Mouse (Mus musculus) limb, embryonic 14.5 days (tissue): ENCODE measurements around the gene Entpd8. TPM values are rescaled to one million over a fixed set of nuclear protein-coding genes. Genes with fewer than 3 reads are reported as not detected.

ENCODE experiments used
- ATAC-seq: fragments of 200-750 bp; cut with Nextera tagmentation; 2 replicates; pipeline ENCODE4 v1.8.0; 2017; ENCODE audit warnings: low read depth, moderate number of reproducible peaks, moderate TSS enrichment; ENCODE audit not compliant: low FRiP score
- DNase-seq: peaks from one replicate; pipeline ENCODE4 v3.0.0-alpha.2; 2015; ENCODE audit warnings: low spot score
- H3K27ac ChIP-seq: fragments of 300-500 bp; sonication (generic); replicated peaks from 2 replicates; pipeline ENCODE4 v1.5.1; 2014; ENCODE audit warnings: low read depth, mild to moderate bottlenecking, low read length, moderate library complexity, mixed read lengths
- H3K27me3 ChIP-seq: fragments of 300-500 bp; sonication (generic); 2 replicates; pipeline ENCODE4 v1.6.1; 2014; ENCODE audit warnings: low read length, mixed read lengths; ENCODE audit not compliant: control insufficient read depth, insufficient read depth
- H3K36me3 ChIP-seq: fragments of 300-500 bp; sonication (generic); 2 replicates; pipeline ENCODE4 v1.6.1; 2014; ENCODE audit warnings: mild to moderate bottlenecking, low read length, moderate library complexity, mixed read lengths; ENCODE audit not compliant: control insufficient read depth, insufficient read depth
- H3K4me1 ChIP-seq: fragments of 300-500 bp; sonication (generic); 2 replicates; pipeline ENCODE4 v1.6.1; 2014; ENCODE audit warnings: antibody characterized with exemption, low read length, mixed read lengths; ENCODE audit not compliant: control insufficient read depth, insufficient read depth
- H3K4me2 ChIP-seq: fragments of 300-500 bp; sonication (generic); replicated peaks from 2 replicates; pipeline ENCODE4 v1.6.1; 2014; ENCODE audit warnings: low read depth, mild to moderate bottlenecking, low read length, moderate library complexity; ENCODE audit not compliant: severe bottlenecking
- H3K4me3 ChIP-seq: fragments of 300-500 bp; sonication (generic); replicated peaks from 2 replicates; pipeline ENCODE4 v1.5.1; 2014; ENCODE audit warnings: low read length
- H3K9ac ChIP-seq: fragments of 300-500 bp; sonication (generic); 2 replicates; pipeline ENCODE4 v1.6.1; 2014; ENCODE audit warnings: mild to moderate bottlenecking, low read depth, low read length, moderate library complexity; ENCODE audit not compliant: severe bottlenecking
- H3K9me3 ChIP-seq: fragments of 300-500 bp; sonication (generic); 2 replicates; pipeline ENCODE4 v1.6.1; 2016; ENCODE audit warnings: low read length; ENCODE audit not compliant: control insufficient read depth
- POLR2A ChIP-seq: fragments of 200-500 bp; IDR thresholded peaks from 2 replicates; pipeline ENCODE4 v1.8.0; 2012; ENCODE audit warnings: inconsistent platforms, mild to moderate bottlenecking, moderate library complexity, borderline replicate concordance; ENCODE audit not compliant: insufficient read depth, insufficient read length; ENCODE audit errors: extremely low read depth
- WGBS: fragments of 180-500 bp; shearing (Covaris S2); extraction: QIAGEN DNeasy Blood & Tissue Kit; methylation state at CpG from one replicate; pipeline ENCODE4 v1.1.7; 2014; 5-methylcytosine and 5-hydroxymethylcytosine counted together
- polyA plus RNA-seq, 2 experiments: library from polyadenylated mRNA; depleted of rRNA in 1 of 2; stranded (reverse) in 1 of 2; unstranded in 1 of 2; fragments of >200 nt; fragmentation: Nextera tagmentation in 1 of 2; extraction: Ambion mirVana in 1 of 2; gene quantifications; 2 replicates each; pipeline versions ENCODE4 v1.2.1 to v1.2.3; 2012 to 2014

The Entpd8 gene
- polyA plus RNA-seq, 2 experiments: 0.26 TPM; not detected in 1

DNA sequence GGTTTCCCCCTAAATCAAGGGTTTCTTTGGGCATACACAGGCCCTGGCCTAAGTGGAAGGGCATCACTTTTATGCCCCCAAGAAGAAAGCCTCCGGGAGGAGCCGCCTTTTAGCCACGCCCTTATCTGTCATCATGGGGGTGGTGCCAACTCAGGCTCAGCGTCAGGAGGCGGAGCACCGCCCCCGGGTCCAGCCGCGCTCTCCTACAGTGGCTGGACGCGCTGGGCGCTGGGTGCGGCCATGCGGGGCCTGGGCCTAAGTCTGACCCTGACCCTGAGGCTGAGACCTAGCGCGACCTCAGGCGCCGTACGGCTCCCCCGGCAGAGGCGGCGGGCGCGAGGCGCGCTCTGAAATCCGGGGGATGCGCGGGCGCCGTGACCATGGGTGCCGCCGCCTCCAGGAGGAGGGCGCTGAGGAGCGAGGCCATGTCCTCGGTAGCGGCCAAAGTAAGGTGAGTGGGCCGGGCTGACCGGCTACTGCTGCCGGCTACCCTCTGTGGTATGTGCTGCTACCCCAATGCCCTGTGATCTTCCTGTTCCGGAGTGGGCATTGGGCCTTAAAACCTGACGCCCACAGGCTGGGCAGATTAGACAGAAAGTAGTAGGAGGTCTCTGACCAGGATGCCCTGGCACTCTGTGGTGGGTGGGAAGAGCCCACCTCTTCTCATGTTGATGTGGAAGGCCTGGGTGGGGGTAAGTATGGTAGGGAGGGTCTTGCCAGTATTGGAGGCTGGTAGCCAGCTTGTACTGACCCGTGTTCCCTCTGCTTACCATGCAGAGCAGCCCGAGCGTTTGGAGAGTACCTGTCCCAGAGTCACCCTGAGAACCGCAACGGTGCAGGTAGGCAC lies 25.7 kb upstream of the Entpd8 start, which contains the start of gene Nsmf:
Gene Nsmf (plus strand): TSS at position 135 of the 847 bp plus-strand sequence.
- H3K27ac ChIP-seq: no peak within 1 kb of the TSS
- peaks cover 23% of the 10 kb centered on the region; the same call in 1 of the 2 replicates for H3K36me3 ChIP-seq
- TF ChIP-seq POLR2A: peak; percentile 65; the same call in 1 of the 2 replicates
- peak within 1 kb of the TSS; percentile 79 for H3K9ac ChIP-seq
- H3K4me1 ChIP-seq: peaks cover 9% of the 10 kb centered on the region
- peak; percentile 84 for DNase-seq
- H3K4me3 ChIP-seq: peak within 1 kb of the TSS; percentile 77
- ATAC-seq: peak; percentile 90
- no peaks in the 10 kb centered on the region for H3K9me3 ChIP-seq
- H3K4me2 ChIP-seq: peak within 1 kb of the TSS; percentile 77
- 8% methylated on average over 30 of the region's 47 CpGs for WGBS
- H3K27me3 ChIP-seq: no peaks in the 10 kb centered on the region

DNA sequence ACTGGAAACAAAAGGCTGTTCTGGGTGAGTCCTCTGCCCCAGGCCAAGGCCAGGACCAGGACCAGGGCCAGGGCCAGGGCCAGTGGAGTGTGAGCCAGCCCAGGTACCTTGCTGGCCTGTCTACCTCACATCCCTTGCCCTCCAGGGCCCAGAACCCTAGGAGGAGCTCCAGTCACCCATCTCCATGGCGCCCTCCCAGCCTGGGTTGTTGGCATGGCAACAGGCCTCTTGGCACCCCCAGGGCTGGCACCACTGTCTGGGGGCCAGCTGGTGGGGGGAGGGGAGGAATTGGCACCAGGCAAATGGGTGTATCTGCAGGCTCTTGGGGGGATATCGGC lies 25.1 kb upstream of the Entpd8 start:
- Histone ChIP-seq H3K4me2 (peak overlapping the region; percentile 77), H3K27ac (no peak overlapping the region), H3K9me3 (no peaks in the 10 kb centered on the region), H3K4me1 (peaks cover 9% of the 10 kb centered on the region), H3K4me3 (peak overlapping the region; percentile 77), H3K36me3 (peaks cover 29% of the 10 kb centered on the region), H3K27me3 (no peaks in the 10 kb centered on the region), H3K9ac (peak overlapping the region; percentile 79)
- 70% methylated on average over 2 of the region's 2 CpGs for WGBS
- TF ChIP-seq POLR2A: no peak
- DNase-seq (no peak), ATAC-seq (no peak)

GRCm38 (mm10) chr2:25055409-25056155 lies 24.5 kb upstream of the Entpd8 start:
- Histone ChIP-seq H3K9ac (peak overlapping the region; percentile 79), H3K4me1 (peaks cover 9% of the 10 kb centered on the region), H3K27ac (no peak overlapping the region), H3K36me3 (peaks cover 35% of the 10 kb centered on the region), H3K4me3 (peak overlapping the region; percentile 77), H3K4me2 (peak overlapping the region; percentile 77), H3K27me3 (no peaks in the 10 kb centered on the region), H3K9me3 (no peaks in the 10 kb centered on the region)
- TF ChIP-seq POLR2A: no peak
- DNase-seq (no peak), ATAC-seq (no peak)
- 88% methylated on average over 21 of the region's 21 CpGs for WGBS

DNA sequence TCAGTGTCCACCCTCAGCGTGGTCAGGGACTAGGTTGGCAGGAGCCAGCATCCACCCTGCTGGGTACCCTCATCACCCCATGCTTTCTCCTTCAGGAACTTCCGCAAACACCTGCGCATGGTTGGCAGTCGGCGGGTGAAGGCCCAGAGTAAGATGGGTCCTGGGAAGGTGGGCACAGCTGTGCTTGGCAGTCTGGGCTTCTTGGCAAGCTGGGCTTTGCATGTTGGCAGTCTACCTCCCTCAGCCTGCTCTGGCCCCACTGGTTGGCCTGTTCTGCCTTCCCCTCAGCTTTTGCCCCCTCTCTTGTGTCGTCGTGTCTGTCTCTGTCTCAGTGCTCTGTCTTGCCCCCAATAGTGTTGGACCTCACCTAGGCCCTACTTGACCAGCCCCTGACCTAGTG lies 21.2 kb upstream of the Entpd8 start:
- H3K9me3 ChIP-seq: no peaks in the 10 kb centered on the region
- no peak overlapping the region for H3K27ac ChIP-seq
- TF ChIP-seq POLR2A: no peak
- H3K4me2 ChIP-seq: no peak overlapping the region
- no peak for DNase-seq
- H3K4me1 ChIP-seq: peaks cover 9% of the 10 kb centered on the region
- peaks cover 49% of the 10 kb centered on the region for H3K36me3 ChIP-seq
- no peak overlapping the region for H3K4me3 ChIP-seq
- no peaks in the 10 kb centered on the region for H3K27me3 ChIP-seq
- H3K9ac ChIP-seq: no peak overlapping the region
- ATAC-seq: no peak
- WGBS: 86% methylated on average over 7 of the region's 7 CpGs

DNA sequence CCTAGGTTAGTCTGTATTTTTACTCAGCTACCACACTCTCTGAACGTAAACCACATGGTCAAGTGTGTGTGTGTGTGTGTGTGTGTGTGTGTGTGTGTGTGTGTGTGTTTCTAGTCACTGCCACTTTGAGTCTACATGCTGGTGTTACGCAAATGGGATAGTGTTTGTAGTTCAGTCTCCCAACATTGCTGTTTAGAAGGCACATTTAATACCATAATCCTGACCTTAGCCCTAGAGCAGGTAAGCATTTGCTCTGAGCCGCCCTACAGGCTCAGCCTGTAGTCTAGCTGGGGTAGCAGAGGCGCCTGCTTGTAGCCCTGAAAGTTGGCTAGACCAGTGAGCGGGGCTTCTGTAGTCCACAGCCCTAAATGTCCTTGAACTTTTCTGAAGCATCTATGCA lies 16.6 kb upstream of the Entpd8 start:
- no peaks in the 10 kb centered on the region for H3K9me3 ChIP-seq
- no peaks in the 10 kb centered on the region for H3K27me3 ChIP-seq
- DNase-seq (no peak), ATAC-seq (no peak)
- no peak overlapping the region for H3K4me2 ChIP-seq
- H3K4me3 ChIP-seq: no peak overlapping the region
- no peak for TF ChIP-seq POLR2A
- H3K27ac ChIP-seq: no peak overlapping the region
- no peaks in the 10 kb centered on the region for H3K4me1 ChIP-seq
- WGBS: 94% methylated on average over 5 of the region's 5 CpGs
- peaks cover 33% of the 10 kb centered on the region for H3K36me3 ChIP-seq
- H3K9ac ChIP-seq: no peak overlapping the region
